Mouse (Mus musculus): ENCODE results near the gene Epb41l5. TPM values are rescaled to one million over a fixed set of nuclear protein-coding genes. Genes with fewer than 3 reads are reported as not detected.

The Epb41l5 gene
- polyA plus RNA-seq, 1 experiment from 2014 or later: 25.5 TPM

DNA sequence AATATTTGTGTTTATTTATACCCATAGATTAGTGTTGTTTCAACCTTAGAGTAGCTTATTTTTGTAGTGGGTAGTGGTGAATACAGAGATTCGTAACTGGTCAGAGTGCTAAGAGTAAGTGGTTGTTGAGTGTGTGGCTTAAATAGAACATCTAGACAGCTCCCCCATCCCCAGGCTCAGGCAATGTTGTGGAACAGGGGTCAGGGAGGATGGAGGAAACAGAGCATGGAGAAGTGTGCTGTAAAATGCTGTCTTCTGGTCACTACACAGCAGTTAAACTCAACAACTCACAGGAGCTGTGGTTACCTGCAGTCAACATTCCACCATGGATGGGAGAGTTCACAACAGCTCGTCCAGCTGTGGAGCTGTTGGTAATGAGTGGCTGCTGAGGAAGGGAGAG, 63.8 kb downstream of the Epb41l5 start:
- no peak overlapping the region for H3K9ac ChIP-seq (replicated peaks)
- H3K4me1 ChIP-seq (ENCODE audit: insufficient read depth): no peaks in the 10 kb centered on the region
- no peak overlapping the region for H3K27ac ChIP-seq (ENCODE audit: low read depth)
- H3K4me3 ChIP-seq (ENCODE audit: low read depth, low read length): no peak overlapping the region
- no peaks in the 10 kb centered on the region for H3K9me3 ChIP-seq (ENCODE audit: low read length)
- WGBS (ENCODE audit: insufficient replicate concordance): 68% methylated on average over 2 of the region's 2 CpGs
- ATAC-seq (no peak), DNase-seq (no peak)
- no peaks in the 10 kb centered on the region for H3K36me3 ChIP-seq (replicated peaks; ENCODE audit: insufficient read depth, low read length)
- TF ChIP-seq CTCF (IDR thresholded peaks at IDR 0.05; ENCODE audit: low read depth) (no peak), EP300 (IDR thresholded peaks at IDR 0.05; ENCODE audit: low read depth) (no peak)
- H3K4me2 ChIP-seq (ENCODE audit: low read depth, low read length): no peak overlapping the region
- H3K27me3 ChIP-seq (ENCODE audit: insufficient read depth, low read length): no peaks in the 10 kb centered on the region

DNA sequence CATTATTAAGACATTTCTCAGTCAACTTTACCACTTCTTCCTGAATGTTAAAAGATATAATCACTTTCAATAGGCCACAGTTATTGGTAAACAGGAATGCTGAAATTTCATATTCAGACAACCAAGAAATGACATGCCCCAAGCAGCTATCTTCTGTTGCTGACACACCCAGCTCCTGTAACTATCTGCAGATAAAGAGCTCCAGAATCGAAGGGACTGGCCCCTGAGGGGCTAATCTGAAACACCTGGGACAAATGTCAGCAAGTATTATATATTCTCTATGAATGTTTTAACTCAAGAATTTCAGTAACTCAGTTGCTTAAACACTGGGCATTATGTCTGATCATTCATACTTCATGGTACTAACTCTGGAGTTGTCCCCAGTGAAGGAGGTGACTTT, 78.7 kb downstream of the Epb41l5 start:
- no peak for DNase-seq
- H3K4me1 ChIP-seq (ENCODE audit: insufficient read depth): no peaks in the 10 kb centered on the region
- H3K27ac ChIP-seq (ENCODE audit: low read depth): no peak overlapping the region
- H3K9me3 ChIP-seq (ENCODE audit: low read length): no peaks in the 10 kb centered on the region
- no peaks in the 10 kb centered on the region for H3K36me3 ChIP-seq (replicated peaks; ENCODE audit: insufficient read depth, low read length)
- ATAC-seq: no peak
- H3K9ac ChIP-seq (replicated peaks): no peak overlapping the region
- no peak overlapping the region for H3K4me3 ChIP-seq (ENCODE audit: low read depth, low read length)
- 56% methylated on average over 1 of the region's 1 CpGs for WGBS (ENCODE audit: insufficient replicate concordance)
- no peaks in the 10 kb centered on the region for H3K27me3 ChIP-seq (ENCODE audit: insufficient read depth, low read length)
- H3K4me2 ChIP-seq (ENCODE audit: low read depth, low read length): no peak overlapping the region
- no peak for TF ChIP-seq EP300 (IDR thresholded peaks at IDR 0.05; ENCODE audit: low read depth)
- no peak for TF ChIP-seq CTCF (IDR thresholded peaks at IDR 0.05; ENCODE audit: low read depth)

DNA sequence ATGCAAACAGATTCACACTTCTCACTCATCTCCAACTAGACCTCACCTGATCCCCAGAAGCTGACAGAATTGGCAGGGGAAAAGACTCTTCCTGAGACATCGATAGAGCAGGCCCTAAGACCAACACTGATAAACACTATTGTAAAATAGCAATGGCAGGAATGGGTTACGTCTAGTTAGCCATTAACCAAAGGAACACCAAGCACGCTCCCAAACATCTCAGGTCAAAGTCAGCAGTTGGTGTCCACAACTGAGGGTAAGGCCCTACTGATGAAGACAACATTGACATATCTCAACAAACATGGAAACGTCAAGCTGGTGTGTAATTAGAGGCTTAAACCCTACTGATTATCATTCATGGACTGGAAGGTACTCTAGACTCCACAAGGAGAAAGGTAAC, 83.3 kb downstream of the Epb41l5 start:
- Histone ChIP-seq H3K4me2 (ENCODE audit: low read depth, low read length) (no peak overlapping the region), H3K27me3 (ENCODE audit: insufficient read depth, low read length) (no peaks in the 10 kb centered on the region), H3K9ac (replicated peaks) (no peak overlapping the region), H3K4me3 (ENCODE audit: low read depth, low read length) (no peak overlapping the region), H3K27ac (ENCODE audit: low read depth) (peak overlapping the region; percentile 80), H3K36me3 (replicated peaks; ENCODE audit: insufficient read depth, low read length) (no peaks in the 10 kb centered on the region), H3K4me1 (ENCODE audit: insufficient read depth) (no peaks in the 10 kb centered on the region), H3K9me3 (ENCODE audit: low read length) (no peaks in the 10 kb centered on the region; the same call in 1 of the 2 replicates)
- ATAC-seq (peak; percentile 96), DNase-seq (no peak)
- 66% methylated on average over 4 of the region's 4 CpGs for WGBS (ENCODE audit: insufficient replicate concordance)
- TF ChIP-seq CTCF (IDR thresholded peaks at IDR 0.05; ENCODE audit: low read depth) (no peak), EP300 (IDR thresholded peaks at IDR 0.05; ENCODE audit: low read depth) (0 out of 2 replicates have a peak, but pooled peaks have one; percentile 8)

DNA sequence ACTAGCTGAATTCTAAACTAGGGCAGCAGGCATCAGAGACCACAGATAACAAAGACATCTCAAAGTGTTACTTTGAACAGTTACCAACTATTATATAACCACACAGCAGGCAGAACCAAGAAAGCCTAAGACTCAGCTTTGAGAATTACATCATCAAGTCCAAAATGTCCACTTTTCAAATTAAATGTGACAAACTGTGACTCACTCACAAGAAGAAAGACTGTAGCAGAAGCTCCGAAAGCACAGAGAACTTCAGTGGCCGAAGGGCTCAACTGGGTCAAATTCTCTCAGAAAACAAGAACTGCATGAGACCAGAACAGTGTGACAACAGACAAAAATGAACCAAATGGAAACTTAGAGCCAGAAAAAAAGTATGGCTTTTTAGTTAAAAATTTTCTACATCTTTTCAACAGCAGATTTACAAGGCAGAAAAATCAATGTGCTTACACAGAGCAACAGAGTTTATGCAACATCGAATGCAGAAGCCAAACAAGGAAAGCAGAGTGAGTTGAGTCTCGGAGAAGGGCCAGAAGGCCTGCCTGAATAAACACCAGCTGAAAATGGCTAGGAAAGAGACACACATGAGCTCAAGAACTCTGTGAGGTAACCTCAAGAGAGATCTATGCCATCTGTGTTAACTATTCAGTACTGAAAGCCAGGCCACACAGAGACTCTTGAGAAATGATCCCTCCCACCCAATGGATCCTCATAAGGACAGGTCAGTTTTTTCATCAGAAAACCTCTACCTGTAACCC, 91.0 kb downstream of the Epb41l5 start:
- ATAC-seq (peak; percentile 75), DNase-seq (no peak)
- H3K9ac ChIP-seq (replicated peaks): no peak overlapping the region
- no peaks in the 10 kb centered on the region; the same call in 1 of the 2 replicates for H3K9me3 ChIP-seq (ENCODE audit: low read length)
- no peaks in the 10 kb centered on the region for H3K27me3 ChIP-seq (ENCODE audit: insufficient read depth, low read length)
- H3K4me3 ChIP-seq (ENCODE audit: low read depth, low read length): no peak overlapping the region
- H3K36me3 ChIP-seq (replicated peaks; ENCODE audit: insufficient read depth, low read length): no peaks in the 10 kb centered on the region
- H3K27ac ChIP-seq (ENCODE audit: low read depth): peak overlapping the region; percentile 60
- WGBS (ENCODE audit: insufficient replicate concordance): 70% methylated on average over 4 of the region's 4 CpGs
- no peaks in the 10 kb centered on the region; the same call in 1 of the 2 replicates for H3K4me1 ChIP-seq (ENCODE audit: insufficient read depth)
- H3K4me2 ChIP-seq (ENCODE audit: low read depth, low read length): no peak overlapping the region
- TF ChIP-seq EP300 (IDR thresholded peaks at IDR 0.05; ENCODE audit: low read depth) (no peak), CTCF (IDR thresholded peaks at IDR 0.05; ENCODE audit: low read depth) (no peak)

DNA sequence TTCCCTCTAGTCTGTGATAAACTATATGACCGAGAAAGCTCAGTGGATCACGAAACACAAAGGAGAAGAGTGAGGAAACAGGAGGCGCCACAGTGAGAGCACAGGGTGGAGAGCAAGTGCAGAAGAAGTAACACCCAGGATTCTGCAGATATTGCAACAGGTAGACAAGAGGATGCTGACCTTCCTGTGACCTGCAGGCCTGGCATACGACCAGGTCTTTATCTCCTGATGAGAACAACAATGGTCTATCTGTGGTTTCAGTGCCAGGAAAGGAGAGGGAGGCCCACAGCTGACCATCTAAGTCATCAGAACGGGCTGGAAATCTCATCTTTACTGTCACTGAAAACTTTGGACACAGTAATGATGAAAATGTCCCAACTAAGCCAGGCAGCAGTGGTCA, 93.1 kb downstream of the Epb41l5 start:
- H3K27me3 ChIP-seq (ENCODE audit: insufficient read depth, low read length): no peaks in the 10 kb centered on the region
- H3K4me2 ChIP-seq (ENCODE audit: low read depth, low read length): no peak overlapping the region
- H3K9me3 ChIP-seq (ENCODE audit: low read length): no peaks in the 10 kb centered on the region; the same call in 1 of the 2 replicates
- DNase-seq: no peak
- WGBS (ENCODE audit: insufficient replicate concordance): 53% methylated on average over 5 of the region's 5 CpGs
- no peak overlapping the region for H3K9ac ChIP-seq (replicated peaks)
- TF ChIP-seq CTCF (IDR thresholded peaks at IDR 0.05; ENCODE audit: low read depth): no peak
- H3K36me3 ChIP-seq (replicated peaks; ENCODE audit: insufficient read depth, low read length): no peaks in the 10 kb centered on the region
- H3K4me3 ChIP-seq (ENCODE audit: low read depth, low read length): no peak overlapping the region
- no peak for ATAC-seq
- H3K27ac ChIP-seq (ENCODE audit: low read depth): no peak overlapping the region
- H3K4me1 ChIP-seq (ENCODE audit: insufficient read depth): no peaks in the 10 kb centered on the region; the same call in 1 of the 2 replicates

DNA sequence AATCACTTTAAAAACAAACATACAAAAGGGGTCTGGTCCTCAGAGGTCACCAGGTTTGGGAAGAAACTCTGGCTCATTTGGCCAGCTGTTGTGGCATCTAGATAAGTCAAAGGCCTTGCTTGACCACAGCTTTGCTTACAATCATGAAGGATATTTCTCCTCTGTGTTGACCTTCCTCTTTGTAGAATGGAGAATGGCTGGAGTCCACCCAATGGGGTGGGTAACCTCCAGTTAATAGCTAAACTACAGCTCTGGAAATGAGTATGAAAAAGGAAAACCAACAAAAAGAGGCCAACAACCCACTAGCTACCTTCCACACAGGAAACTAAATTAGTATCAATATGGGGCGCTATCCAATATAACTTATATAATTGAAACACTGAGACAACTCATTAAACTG, 97.1 kb downstream of the Epb41l5 start:
- H3K27ac ChIP-seq (ENCODE audit: low read depth): no peak overlapping the region
- no peak overlapping the region for H3K4me3 ChIP-seq (ENCODE audit: low read depth, low read length)
- H3K36me3 ChIP-seq (replicated peaks; ENCODE audit: insufficient read depth, low read length): no peaks in the 10 kb centered on the region
- H3K9ac ChIP-seq (replicated peaks): no peak overlapping the region
- no peaks in the 10 kb centered on the region for H3K9me3 ChIP-seq (ENCODE audit: low read length)
- no peaks in the 10 kb centered on the region for H3K27me3 ChIP-seq (ENCODE audit: insufficient read depth, low read length)
- ATAC-seq (peak; percentile 25; the same call in 1 of the 2 replicates), DNase-seq (no peak)
- WGBS (ENCODE audit: insufficient replicate concordance): 86% methylated on average over 1 of the region's 1 CpGs
- no peak overlapping the region for H3K4me2 ChIP-seq (ENCODE audit: low read depth, low read length)
- no peaks in the 10 kb centered on the region for H3K4me1 ChIP-seq (ENCODE audit: insufficient read depth)
- TF ChIP-seq CTCF (IDR thresholded peaks at IDR 0.05; ENCODE audit: low read depth) (no peak), EP300 (IDR thresholded peaks at IDR 0.05; ENCODE audit: low read depth) (no peak)
